Mouse (Mus musculus): Measurements from ENCODE around the gene Enc1. TPM values are rescaled to one million over a fixed set of nuclear protein-coding genes. Genes with fewer than 3 reads are reported as not detected.
A peak's percentile ranks its signal among the peaks of the same experiment; 100 is the strongest.

Gene Enc1
- total RNA-seq, 1 experiment, result 73.6 TPM

GRCm38 (mm10) chr13:97244712-97245105 lies 3.8 kb downstream of the Enc1 start:
- no peak for DNase-seq (ENCODE audit: low read depth, low spot score)
- H3K36me3 ChIP-seq (ENCODE audit: control insufficient read depth, insufficient read depth, low read length, poor library complexity, severe bottlenecking), result peaks cover 48% of the 10 kb centered on the region
- peaks cover 4 to 39% of the 10 kb centered on the region in 2 experiments; a peak in 3 of 4 replicates for H3K4me1 ChIP-seq (ENCODE audit: control insufficient read depth in 2 of 2, insufficient read depth in 2 of 2, low read length in 2 of 2, poor library complexity in 1 of 2)
- H3K9me3 ChIP-seq (ENCODE audit: control insufficient read depth, insufficient read depth, low read depth, low read length), result no peaks in the 10 kb centered on the region
- in situ Hi-C loops (cut with MboI; ENCODE audit: low sequenced_read_pairs in 2 of 2, unreplicated experiment in 2 of 2), result loop anchor here in 1 of 2 experiments (25.0 kb wide), 2 partner anchors 243 to 368 kb away; no protein-coding TSS in a partner anchor
- no peak overlapping the region; the same call in 1 of the 2 replicates for H3K9ac ChIP-seq (ENCODE audit: insufficient read depth, low read depth, low read length, poor library complexity, severe bottlenecking)
- TF ChIP-seq ZNF384 (IDR thresholded peaks at IDR 0.05; ENCODE audit: low read depth, low read length) (no peak), MAFK (IDR thresholded peaks at IDR 0.05; ENCODE audit: insufficient read depth, low read depth, low read length) (no peak), CHD2 (IDR thresholded peaks at IDR 0.05; ENCODE audit: low read depth, low read length) (no peak), ZC3H11A (IDR thresholded peaks at IDR 0.05; ENCODE audit: borderline replicate concordance, low read depth, low read length) (no peak), HCFC1 (IDR thresholded peaks at IDR 0.05; ENCODE audit: borderline replicate concordance, insufficient read depth, low read length) (no peak)
- H3K4me3 ChIP-seq (ENCODE audit: insufficient read depth in 1 of 2, low read depth in 1 of 2, low read length in 2 of 2, poor library complexity in 1 of 2, severe bottlenecking in 1 of 2), result peak overlapping the region in 1 of 2 experiments; percentile 7; a peak in 2 of 4 replicates
- no peak overlapping the region for H3K27ac ChIP-seq (ENCODE audit: insufficient read depth, low read depth, low read length, poor library complexity, severe bottlenecking)

DNA sequence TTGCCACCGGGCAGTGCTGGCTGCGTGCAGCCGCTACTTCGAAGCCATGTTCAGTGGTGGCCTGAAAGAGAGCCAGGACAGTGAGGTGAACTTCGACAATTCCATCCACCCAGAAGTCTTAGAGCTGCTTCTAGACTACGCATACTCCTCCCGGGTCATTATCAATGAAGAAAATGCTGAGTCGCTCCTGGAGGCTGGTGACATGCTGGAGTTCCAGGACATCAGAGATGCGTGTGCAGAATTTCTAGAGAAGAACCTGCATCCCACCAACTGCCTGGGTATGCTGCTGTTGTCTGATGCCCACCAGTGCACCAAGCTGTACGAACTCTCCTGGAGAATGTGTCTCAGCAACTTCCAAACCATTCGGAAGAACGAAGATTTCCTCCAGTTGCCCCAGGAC lies 4.3 kb downstream of the Enc1 start:
- Histone ChIP-seq H3K9ac (ENCODE audit: insufficient read depth, low read depth, low read length, poor library complexity, severe bottlenecking) (no peak overlapping the region), H3K9me3 (ENCODE audit: control insufficient read depth, insufficient read depth, low read depth, low read length) (no peaks in the 10 kb centered on the region), H3K36me3 (ENCODE audit: control insufficient read depth, insufficient read depth, low read length, poor library complexity, severe bottlenecking) (peaks cover 50% of the 10 kb centered on the region), H3K27ac (ENCODE audit: insufficient read depth, low read depth, low read length, poor library complexity, severe bottlenecking) (no peak overlapping the region), H3K4me1 (ENCODE audit: control insufficient read depth in 2 of 2, insufficient read depth in 2 of 2, low read length in 2 of 2, poor library complexity in 1 of 2) (peaks cover 4 to 40% of the 10 kb centered on the region in 2 experiments; a peak in 3 of 4 replicates), H3K4me3 (ENCODE audit: insufficient read depth in 1 of 2, low read depth in 1 of 2, low read length in 2 of 2, poor library complexity in 1 of 2, severe bottlenecking in 1 of 2) (no peak overlapping the region)
- no peak for DNase-seq (ENCODE audit: low read depth, low spot score)
- in situ Hi-C loops (cut with MboI; ENCODE audit: low sequenced_read_pairs in 2 of 2, unreplicated experiment in 2 of 2), result loop anchor here in 1 of 2 experiments (25.0 kb wide), 2 partner anchors 242 to 367 kb away; no protein-coding TSS in a partner anchor
- TF ChIP-seq ZC3H11A (IDR thresholded peaks at IDR 0.05; ENCODE audit: borderline replicate concordance, low read depth, low read length) (no peak), MAFK (IDR thresholded peaks at IDR 0.05; ENCODE audit: insufficient read depth, low read depth, low read length) (peak; percentile 51; the same call in 1 of the 2 replicates), HCFC1 (IDR thresholded peaks at IDR 0.05; ENCODE audit: borderline replicate concordance, insufficient read depth, low read length) (no peak)

DNA sequence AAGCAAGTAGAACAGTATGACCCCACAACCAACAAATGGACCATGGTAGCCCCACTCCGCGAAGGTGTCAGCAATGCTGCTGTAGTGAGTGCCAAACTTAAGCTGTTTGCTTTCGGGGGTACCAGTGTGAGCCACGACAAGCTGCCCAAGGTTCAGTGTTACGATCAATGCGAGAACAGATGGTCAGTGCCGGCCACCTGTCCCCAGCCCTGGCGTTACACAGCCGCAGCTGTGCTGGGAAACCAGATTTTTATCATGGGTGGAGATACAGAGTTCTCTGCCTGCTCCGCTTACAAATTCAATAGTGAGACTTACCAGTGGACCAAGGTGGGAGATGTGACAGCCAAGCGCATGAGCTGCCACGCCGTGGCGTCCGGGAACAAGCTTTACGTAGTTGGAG lies 5.3 kb downstream of the Enc1 start:
- Histone ChIP-seq H3K9ac (ENCODE audit: insufficient read depth, low read depth, low read length, poor library complexity, severe bottlenecking) (no peak overlapping the region), H3K36me3 (ENCODE audit: control insufficient read depth, insufficient read depth, low read length, poor library complexity, severe bottlenecking) (peaks cover 59% of the 10 kb centered on the region), H3K4me3 (ENCODE audit: insufficient read depth in 1 of 2, low read depth in 1 of 2, low read length in 2 of 2, poor library complexity in 1 of 2, severe bottlenecking in 1 of 2) (no peak overlapping the region), H3K4me1 (ENCODE audit: control insufficient read depth in 2 of 2, insufficient read depth in 2 of 2, low read length in 2 of 2, poor library complexity in 1 of 2) (peaks cover 9 to 46% of the 10 kb centered on the region in 2 experiments; a peak in 3 of 4 replicates), H3K9me3 (ENCODE audit: control insufficient read depth, insufficient read depth, low read depth, low read length) (no peaks in the 10 kb centered on the region), H3K27ac (ENCODE audit: insufficient read depth, low read depth, low read length, poor library complexity, severe bottlenecking) (no peak overlapping the region)
- TF ChIP-seq ZC3H11A (IDR thresholded peaks at IDR 0.05; ENCODE audit: borderline replicate concordance, low read depth, low read length) (no peak), HCFC1 (IDR thresholded peaks at IDR 0.05; ENCODE audit: borderline replicate concordance, insufficient read depth, low read length) (no peak), CHD2 (IDR thresholded peaks at IDR 0.05; ENCODE audit: low read depth, low read length) (no peak), MAFK (IDR thresholded peaks at IDR 0.05; ENCODE audit: insufficient read depth, low read depth, low read length) (no peak), ZNF384 (IDR thresholded peaks at IDR 0.05; ENCODE audit: low read depth, low read length) (no peak)
- DNase-seq (ENCODE audit: low read depth, low spot score), result no peak
- in situ Hi-C loops (cut with MboI; ENCODE audit: low sequenced_read_pairs in 2 of 2, unreplicated experiment in 2 of 2), result loop anchor here in 1 of 2 experiments (25.0 kb wide), 2 partner anchors 241 to 366 kb away; no protein-coding TSS in a partner anchor

DNA sequence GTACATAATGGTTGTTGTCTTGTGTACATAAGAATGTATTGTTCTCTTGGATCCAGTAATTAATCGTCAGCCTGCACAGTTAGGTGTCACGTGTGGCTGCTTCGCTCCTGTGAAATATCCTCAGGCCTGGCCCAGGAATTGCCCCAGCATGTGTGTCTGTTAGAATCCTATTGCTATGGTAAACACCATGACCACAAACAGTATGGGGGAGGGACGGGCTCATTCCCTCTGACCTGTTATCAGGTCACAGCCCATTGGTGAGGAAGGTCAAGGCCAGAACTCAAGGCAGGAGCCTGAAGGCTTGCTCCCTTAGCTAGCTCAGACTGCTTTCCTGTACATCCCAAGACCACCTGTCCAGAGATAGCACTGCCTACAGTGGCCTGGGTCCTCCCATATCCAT lies 6.8 kb downstream of the Enc1 start:
- Histone ChIP-seq H3K4me1 (ENCODE audit: control insufficient read depth in 2 of 2, insufficient read depth in 2 of 2, low read length in 2 of 2, poor library complexity in 1 of 2) (peaks cover 10 to 50% of the 10 kb centered on the region in 2 experiments; a peak in 3 of 4 replicates), H3K9ac (ENCODE audit: insufficient read depth, low read depth, low read length, poor library complexity, severe bottlenecking) (no peak overlapping the region), H3K4me3 (ENCODE audit: insufficient read depth in 1 of 2, low read depth in 1 of 2, low read length in 2 of 2, poor library complexity in 1 of 2, severe bottlenecking in 1 of 2) (no peak overlapping the region), H3K9me3 (ENCODE audit: control insufficient read depth, insufficient read depth, low read depth, low read length) (no peaks in the 10 kb centered on the region), H3K27ac (ENCODE audit: insufficient read depth, low read depth, low read length, poor library complexity, severe bottlenecking) (no peak overlapping the region), H3K36me3 (ENCODE audit: control insufficient read depth, insufficient read depth, low read length, poor library complexity, severe bottlenecking) (peaks cover 66% of the 10 kb centered on the region)
- TF ChIP-seq ZC3H11A (IDR thresholded peaks at IDR 0.05; ENCODE audit: borderline replicate concordance, low read depth, low read length) (no peak), MAFK (IDR thresholded peaks at IDR 0.05; ENCODE audit: insufficient read depth, low read depth, low read length) (no peak), ZNF384 (IDR thresholded peaks at IDR 0.05; ENCODE audit: low read depth, low read length) (no peak), HCFC1 (IDR thresholded peaks at IDR 0.05; ENCODE audit: borderline replicate concordance, insufficient read depth, low read length) (no peak), CHD2 (IDR thresholded peaks at IDR 0.05; ENCODE audit: low read depth, low read length) (no peak)
- in situ Hi-C loops (cut with MboI; ENCODE audit: low sequenced_read_pairs in 2 of 2, unreplicated experiment in 2 of 2), result loop anchor here in 1 of 2 experiments (25.0 kb wide), 2 partner anchors 240 to 365 kb away; no protein-coding TSS in a partner anchor
- no peak for DNase-seq (ENCODE audit: low read depth, low spot score)

Measured in ES-E14 (cell line).